Mouse (Mus musculus) C2C12 (cell line): ENCODE measurements around the gene Stat3. TPM values are rescaled to one million over a fixed set of nuclear protein-coding genes. Genes with fewer than 3 reads are reported as not detected.
A peak's percentile ranks its signal among the peaks of the same experiment; 100 is the strongest.

ENCODE experiments used
- H3K27me3 ChIP-seq: one replicate; pipeline ENCODE4 v1.6.1; 2011; ENCODE audit not compliant: control insufficient read depth, insufficient read depth, insufficient read length
- H3K36me3 ChIP-seq: one replicate; pipeline ENCODE4 v1.6.1; 2011; ENCODE audit not compliant: control insufficient read depth, insufficient read depth
- H3K4me3 ChIP-seq: one replicate; pipeline ENCODE4 v1.5.1; 2011; ENCODE audit warnings: mild to moderate bottlenecking, control low read depth; ENCODE audit not compliant: poor library complexity, insufficient read depth, severe bottlenecking
- H3K79me2 ChIP-seq: one replicate; pipeline ENCODE4 v1.6.1; 2011; ENCODE audit not compliant: control insufficient read depth, insufficient read depth
- H3K79me3 ChIP-seq: one replicate; pipeline ENCODE4 v1.6.1; 2011; ENCODE audit warnings: low read depth, control low read depth
- H3ac ChIP-seq: one replicate; pipeline ENCODE3; 2011; ENCODE audit warnings: low read depth; ENCODE audit not compliant: control insufficient read depth, insufficient read length
- CEBPB ChIP-seq: IDR thresholded peaks from one replicate; pipeline ENCODE4 v1.6.1; 2011; ENCODE audit warnings: low read depth, mild to moderate bottlenecking, control low read depth, moderate library complexity
- CTCF ChIP-seq: IDR thresholded peaks from one replicate; pipeline ENCODE4 v1.5.1; 2011; ENCODE audit not compliant: control insufficient read depth, insufficient read depth, insufficient read length
- FOSL1 ChIP-seq: IDR thresholded peaks from one replicate; pipeline ENCODE4 v1.8.0; 2011; ENCODE audit warnings: mild to moderate bottlenecking, low read length; ENCODE audit not compliant: poor library complexity, insufficient read depth, severe bottlenecking
- MAX ChIP-seq: IDR thresholded peaks from one replicate; pipeline ENCODE4 v1.6.1; 2011; ENCODE audit warnings: mild to moderate bottlenecking, control low read depth
- MYOD1 ChIP-seq: IDR thresholded peaks from one replicate; pipeline ENCODE4 v1.6.1; 2011; ENCODE audit warnings: low read depth; ENCODE audit not compliant: control insufficient read depth, insufficient read length
- MYOG ChIP-seq: IDR thresholded peaks from one replicate; pipeline ENCODE4 v1.6.1; 2011; ENCODE audit not compliant: control insufficient read depth, insufficient read length; ENCODE audit errors: extremely low read depth
- USF1 ChIP-seq: IDR thresholded peaks from one replicate; pipeline ENCODE4 v1.6.1; 2011; ENCODE audit warnings: low read depth, mild to moderate bottlenecking, control low read depth, moderate library complexity
- polyA plus RNA-seq: library from polyadenylated mRNA; unstranded; fragments of >200 nt; fragmentation: generic; extraction: Trizol; gene quantifications from one replicate; pipeline ENCODE4 v1.2.1, GENCODE M21; 2012; ENCODE audit warnings: missing spikeins

Stat3 gene
- polyA plus RNA-seq, 1 experiment = 36.1 TPM

GRCm38 (mm10) chr11:100957915-100958469 is 18.7 kb upstream of the Stat3 start:
- H3K4me3 ChIP-seq = no peak overlapping the region

GRCm38 (mm10) chr11:100957244-100957643 is 17.9 kb upstream of the Stat3 start:
- no peak overlapping the region for H3ac ChIP-seq
- H3K79me3 ChIP-seq = peaks cover 35% of the 10 kb centered on the region
- H3K79me2 ChIP-seq = peaks cover 56% of the 10 kb centered on the region
- peak; percentile 56 for TF ChIP-seq CTCF
- TF ChIP-seq MYOD1 = no peak
- TF ChIP-seq CEBPB = no peak
- no peak for TF ChIP-seq USF1
- TF ChIP-seq MAX = peak; percentile 34
- no peak for TF ChIP-seq MYOG
- no peak for TF ChIP-seq FOSL1
- H3K4me3 ChIP-seq = no peak overlapping the region
- peaks cover 76% of the 10 kb centered on the region for H3K36me3 ChIP-seq
- no peaks in the 10 kb centered on the region for H3K27me3 ChIP-seq

More at GRCm38 (mm10) chr11:100957915-100958469, 18.7 kb upstream of the Stat3 start:
- no peak overlapping the region for H3ac ChIP-seq
- H3K27me3 ChIP-seq = no peaks in the 10 kb centered on the region
- peaks cover 37% of the 10 kb centered on the region for H3K79me3 ChIP-seq
- H3K79me2 ChIP-seq = peaks cover 63% of the 10 kb centered on the region
- H3K36me3 ChIP-seq = peaks cover 76% of the 10 kb centered on the region
- TF ChIP-seq MAX (no peak), MYOG (no peak), CEBPB (no peak), CTCF (no peak), FOSL1 (no peak), MYOD1 (no peak), USF1 (no peak)

GRCm38 (mm10) chr11:100949540-100949939 is 10.2 kb upstream of the Stat3 start:
- Histone ChIP-seq H3K4me3 (no peak overlapping the region), H3ac (no peak overlapping the region), H3K79me2 (no peaks in the 10 kb centered on the region), H3K36me3 (peaks cover 9% of the 10 kb centered on the region), H3K27me3 (no peaks in the 10 kb centered on the region), H3K79me3 (no peaks in the 10 kb centered on the region)
- TF ChIP-seq CTCF (no peak), CEBPB (no peak), MAX (no peak), USF1 (no peak), MYOG (no peak)

- Histone ChIP-seq H3ac (no peak overlapping the region), H3K79me3 (no peaks in the 10 kb centered on the region), H3K36me3 (no peaks in the 10 kb centered on the region), H3K79me2 (no peaks in the 10 kb centered on the region), H3K27me3 (no peaks in the 10 kb centered on the region), H3K4me3 (no peak overlapping the region)
- TF ChIP-seq MYOD1 (no peak), CTCF (no peak), USF1 (no peak), MYOG (no peak), FOSL1 (no peak), CEBPB (no peak), MAX (no peak)
These were observed 9.0 kb upstream of the Stat3 start for GRCm38 (mm10) chr11:100948317-100948716.

- Histone ChIP-seq H3K4me3 (no peak overlapping the region), H3K36me3 (no peaks in the 10 kb centered on the region), H3K79me3 (no peaks in the 10 kb centered on the region), H3K79me2 (no peaks in the 10 kb centered on the region), H3K27me3 (no peaks in the 10 kb centered on the region), H3ac (no peak overlapping the region)
- TF ChIP-seq USF1 (no peak), MYOG (no peak), CEBPB (no peak), CTCF (no peak), FOSL1 (no peak), MAX (no peak), MYOD1 (no peak)
These were observed 8.2 kb upstream of the Stat3 start for GRCm38 (mm10) chr11:100947548-100947947.

GRCm38 (mm10) chr11:100946862-100947261 is 7.5 kb upstream of the Stat3 start:
- H3K27me3 ChIP-seq = no peaks in the 10 kb centered on the region
- no peak overlapping the region for H3ac ChIP-seq
- H3K79me3 ChIP-seq = no peaks in the 10 kb centered on the region
- TF ChIP-seq CEBPB (no peak), MYOG (no peak), FOSL1 (no peak), USF1 (no peak), MYOD1 (no peak), MAX (no peak), CTCF (no peak)
- no peaks in the 10 kb centered on the region for H3K79me2 ChIP-seq
- H3K4me3 ChIP-seq = no peak overlapping the region
- H3K36me3 ChIP-seq = no peaks in the 10 kb centered on the region
